Mouse (Mus musculus) embryonic fibroblast, embryonic 13.5 days (primary cell): Measurements from ENCODE around the gene Pgf. TPM values are rescaled to one million over a fixed set of nuclear protein-coding genes. Genes with fewer than 3 reads are reported as not detected.

Experiments
- H3K27ac ChIP-seq: 2 replicates; pipeline ENCODE4 v1.5.1; 2012; ENCODE audit warnings: low read length, control low read depth, inconsistent platforms; ENCODE audit not compliant: insufficient read depth
- H3K4me1 ChIP-seq: 2 replicates; pipeline ENCODE4 v1.6.1; 2011; ENCODE audit warnings: low read length; ENCODE audit not compliant: control insufficient read depth, insufficient read depth
- H3K4me3 ChIP-seq: 2 replicates; pipeline ENCODE4 v1.5.1; 2011; ENCODE audit warnings: mild to moderate bottlenecking, control low read depth, low read length; ENCODE audit not compliant: insufficient read depth
- CTCF ChIP-seq: IDR thresholded peaks from 2 replicates; pipeline ENCODE4 v1.5.1; 2011; ENCODE audit warnings: mild to moderate bottlenecking, control low read depth, low read length, moderate library complexity, borderline replicate concordance; ENCODE audit not compliant: insufficient read depth
- POLR2A ChIP-seq: IDR thresholded peaks from 2 replicates; pipeline ENCODE4 v1.6.1; 2011; ENCODE audit warnings: low read depth, mild to moderate bottlenecking, control low read depth, low read length, moderate library complexity
- polyA plus RNA-seq: library from polyadenylated mRNA; stranded (reverse); fragments of >200 nt; gene quantifications from 2 replicates; pipeline ENCODE4 v1.2.4, GENCODE M21; 2011; ENCODE audit warnings: low read depth; ENCODE audit not compliant: missing spikeins, insufficient read length

Gene Pgf
- polyA plus RNA-seq, 1 experiment, result 6.6 TPM

DNA sequence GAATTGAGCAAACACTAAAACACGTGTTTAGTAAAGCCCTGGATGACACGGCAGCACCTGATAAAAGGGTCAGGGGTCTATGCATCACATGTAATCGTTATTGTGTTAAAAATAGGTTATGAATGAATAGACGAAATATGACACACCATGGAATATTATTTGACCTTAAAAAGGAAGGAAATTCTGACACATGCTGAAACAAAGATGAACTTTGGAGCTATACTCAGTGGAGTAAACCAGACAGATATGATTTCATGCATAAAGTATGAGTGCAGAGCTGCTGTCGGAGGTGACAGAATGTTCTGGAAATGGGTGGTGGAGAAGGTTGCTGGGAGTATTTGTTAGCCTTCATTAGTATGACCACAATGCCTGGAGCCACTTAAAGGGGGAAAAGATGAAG lies 26.1 kb upstream of the Pgf start:
- H3K4me3 ChIP-seq, result no peak overlapping the region
- H3K4me1 ChIP-seq, result peaks cover 13% of the 10 kb centered on the region
- H3K27ac ChIP-seq, result peak overlapping the region; percentile 58; the same call in 1 of the 2 replicates
- TF ChIP-seq CTCF, result no peak
- TF ChIP-seq POLR2A, result no peak

DNA sequence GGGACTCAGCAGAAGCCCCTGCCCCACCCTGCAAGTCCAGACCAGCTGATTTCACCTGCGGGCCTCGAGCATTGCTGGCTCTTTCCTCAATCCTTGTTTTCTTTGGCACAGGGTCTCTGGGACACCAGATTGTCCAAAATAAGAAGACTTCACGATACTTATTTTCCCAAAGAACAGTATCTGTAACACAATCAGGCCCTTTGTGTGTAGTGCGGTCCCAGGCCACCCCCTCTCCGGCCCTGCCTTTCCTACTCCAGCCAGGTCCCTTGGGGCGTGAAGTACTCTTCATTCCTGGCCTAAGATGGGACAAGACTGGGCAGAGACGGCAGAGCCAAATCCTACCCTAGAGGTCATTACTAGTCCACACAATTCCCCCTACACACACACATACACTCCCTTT lies 24.6 kb upstream of the Pgf start:
- Histone ChIP-seq H3K4me1 (peaks cover 13% of the 10 kb centered on the region), H3K27ac (peak overlapping the region; percentile 2; the same call in 1 of the 2 replicates), H3K4me3 (no peak overlapping the region)
- TF ChIP-seq CTCF (no peak), POLR2A (no peak)

DNA sequence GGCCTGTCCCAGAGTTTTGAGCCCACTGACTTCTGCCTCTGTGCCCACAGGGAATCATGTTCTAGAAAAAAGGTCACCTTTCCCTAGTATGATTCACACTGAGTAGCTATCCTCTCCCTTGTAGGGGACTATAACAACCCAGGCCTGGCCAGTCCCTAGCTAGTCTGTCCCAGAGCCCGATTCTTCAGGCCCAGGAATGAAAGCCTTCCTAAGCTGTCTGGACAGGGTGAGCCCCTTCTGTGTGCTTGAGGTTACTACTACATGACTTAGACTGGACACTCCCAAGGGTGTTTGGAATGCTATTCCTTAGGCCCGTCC lies 24.2 kb upstream of the Pgf start:
- peaks cover 13% of the 10 kb centered on the region for H3K4me1 ChIP-seq
- peak overlapping the region; percentile 2; the same call in 1 of the 2 replicates for H3K27ac ChIP-seq
- no peak overlapping the region for H3K4me3 ChIP-seq
- TF ChIP-seq POLR2A, result no peak
- TF ChIP-seq CTCF, result no peak

DNA sequence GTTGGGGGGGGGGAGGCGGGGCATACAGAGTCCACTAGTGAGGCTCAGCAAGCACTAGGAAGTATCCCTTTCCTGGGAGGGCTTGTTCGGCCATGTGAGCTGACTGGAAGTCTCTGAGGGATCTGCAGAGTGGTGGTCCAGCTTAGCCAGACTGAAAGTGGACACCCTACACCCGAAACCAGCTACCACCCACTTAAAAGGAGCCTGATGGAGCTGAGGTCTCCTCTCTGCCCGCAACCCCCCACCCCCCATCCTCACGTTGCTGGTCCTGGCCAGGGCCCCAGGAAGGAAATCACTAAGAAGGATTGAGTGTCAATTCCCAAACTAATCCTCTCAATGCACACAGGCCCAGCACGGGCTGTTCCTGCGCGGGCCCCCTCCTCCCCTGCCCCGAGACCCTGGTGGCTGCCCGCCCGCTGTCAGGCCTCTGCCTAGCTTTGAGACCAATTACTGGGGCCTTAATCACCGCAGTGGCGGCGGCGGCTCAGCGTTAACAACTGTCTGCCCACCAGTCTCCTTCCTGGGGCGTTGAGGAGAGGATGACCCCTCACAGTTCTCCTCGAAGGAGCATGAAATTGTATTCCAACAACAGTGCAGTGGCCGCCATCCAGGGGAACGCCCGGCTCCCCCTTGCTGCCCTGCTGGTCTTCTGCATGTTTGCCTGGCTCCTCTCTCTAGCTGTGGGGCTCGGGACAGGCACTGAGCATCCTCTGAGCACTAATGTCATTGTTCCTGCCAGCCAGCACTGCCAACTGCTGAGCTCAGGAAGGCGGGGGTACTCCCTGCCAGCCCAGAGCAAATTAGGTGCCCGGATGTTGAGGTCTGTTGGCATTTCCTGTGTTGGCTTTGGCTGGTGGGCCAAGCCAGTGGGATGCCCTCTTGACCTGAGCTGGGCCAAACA lies 23.6 kb upstream of the Pgf start:
- H3K4me3 ChIP-seq, result no peak overlapping the region
- TF ChIP-seq CTCF (no peak), POLR2A (no peak)
- 0 out of 2 replicates have a peak overlapping the region, but pooled peaks have one; percentile 2 for H3K27ac ChIP-seq
- peaks cover 13% of the 10 kb centered on the region for H3K4me1 ChIP-seq

DNA sequence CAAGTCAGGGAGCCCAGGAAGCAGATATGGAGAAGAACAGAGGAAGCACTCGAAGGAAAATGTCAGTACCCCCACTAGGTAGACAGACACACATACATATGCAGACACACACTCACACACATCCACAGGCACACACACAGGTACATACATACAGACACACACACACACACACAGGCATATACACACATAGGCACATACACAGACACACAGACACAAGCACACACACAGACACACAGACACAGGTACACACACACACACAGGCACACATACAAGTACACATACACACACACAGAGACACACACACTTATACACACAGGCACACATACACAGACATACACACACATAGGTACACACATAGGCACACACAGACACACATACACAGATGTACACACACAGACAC lies 22.4 kb upstream of the Pgf start:
- no peak for TF ChIP-seq CTCF
- TF ChIP-seq POLR2A, result peak; percentile 17; the same call in 1 of the 2 replicates
- no peak overlapping the region for H3K27ac ChIP-seq
- no peak overlapping the region for H3K4me3 ChIP-seq
- H3K4me1 ChIP-seq, result peaks cover 13% of the 10 kb centered on the region

DNA sequence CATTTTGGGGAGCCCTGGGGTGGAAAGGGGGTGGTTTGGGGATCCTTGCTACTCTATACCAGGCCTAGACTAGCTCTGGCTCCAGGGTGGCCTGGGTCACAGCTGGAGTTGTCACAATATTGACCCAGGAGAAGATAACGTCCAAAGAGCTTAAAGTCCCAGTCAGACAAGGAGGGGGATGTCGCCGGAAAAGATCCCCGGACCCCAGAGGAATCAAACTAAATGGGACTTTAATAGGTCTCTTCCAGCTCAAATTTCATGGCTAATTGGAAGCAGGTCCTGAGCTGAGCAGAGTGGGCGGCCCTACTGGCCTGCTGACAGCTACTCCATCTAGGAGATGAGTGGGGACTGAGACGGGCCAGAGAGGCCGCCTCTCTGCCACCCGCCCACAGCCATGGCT lies 20.3 kb upstream of the Pgf start:
- TF ChIP-seq CTCF (no peak), POLR2A (no peak)
- Histone ChIP-seq H3K27ac (no peak overlapping the region), H3K4me1 (peaks cover 13% of the 10 kb centered on the region), H3K4me3 (no peak overlapping the region)

DNA sequence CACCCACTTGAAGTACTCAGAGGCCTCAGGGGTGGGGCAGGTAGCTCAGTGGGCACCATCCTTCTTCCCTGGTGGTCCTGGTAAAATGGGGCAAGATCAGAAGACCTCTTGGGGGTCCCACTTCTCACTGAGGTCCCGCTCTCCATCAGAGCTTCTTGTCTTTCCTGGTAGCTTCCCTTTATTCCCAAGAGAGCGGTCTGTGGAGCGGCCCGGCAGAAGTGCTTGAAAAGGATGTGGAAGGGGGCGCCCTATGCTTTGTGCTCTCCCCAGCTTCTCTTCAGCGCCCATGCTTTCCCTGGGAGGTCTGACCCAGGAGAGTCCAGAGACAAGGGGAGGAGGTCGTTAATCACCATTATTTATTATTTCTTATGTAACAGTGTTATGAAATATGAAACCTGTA lies 19.8 kb upstream of the Pgf start:
- Histone ChIP-seq H3K27ac (no peak overlapping the region), H3K4me1 (peaks cover 15% of the 10 kb centered on the region), H3K4me3 (no peak overlapping the region)
- TF ChIP-seq POLR2A (no peak), CTCF (no peak)

DNA sequence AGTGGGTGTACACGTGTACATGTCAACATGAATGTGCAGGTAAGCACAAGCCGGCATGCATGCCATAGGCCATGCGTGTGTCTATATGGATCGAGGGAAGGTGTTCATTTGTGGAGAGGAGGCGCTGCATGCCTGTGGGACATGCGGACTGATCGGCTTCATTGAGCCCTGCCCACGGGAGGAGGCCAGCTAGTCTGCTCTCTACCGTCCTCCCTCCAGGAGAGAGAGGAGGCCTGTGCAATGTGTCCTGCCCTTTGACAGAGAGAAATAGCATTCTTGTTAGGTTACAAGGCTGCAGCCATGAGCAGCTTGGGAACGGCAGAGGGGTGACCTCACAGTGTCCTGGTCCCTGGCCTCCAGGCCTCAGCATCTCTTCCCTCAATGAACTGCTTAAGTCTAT lies 18.6 kb upstream of the Pgf start:
- TF ChIP-seq POLR2A (no peak), CTCF (no peak)
- H3K4me1 ChIP-seq, result peaks cover 11% of the 10 kb centered on the region
- H3K4me3 ChIP-seq, result no peak overlapping the region
- no peak overlapping the region for H3K27ac ChIP-seq

DNA sequence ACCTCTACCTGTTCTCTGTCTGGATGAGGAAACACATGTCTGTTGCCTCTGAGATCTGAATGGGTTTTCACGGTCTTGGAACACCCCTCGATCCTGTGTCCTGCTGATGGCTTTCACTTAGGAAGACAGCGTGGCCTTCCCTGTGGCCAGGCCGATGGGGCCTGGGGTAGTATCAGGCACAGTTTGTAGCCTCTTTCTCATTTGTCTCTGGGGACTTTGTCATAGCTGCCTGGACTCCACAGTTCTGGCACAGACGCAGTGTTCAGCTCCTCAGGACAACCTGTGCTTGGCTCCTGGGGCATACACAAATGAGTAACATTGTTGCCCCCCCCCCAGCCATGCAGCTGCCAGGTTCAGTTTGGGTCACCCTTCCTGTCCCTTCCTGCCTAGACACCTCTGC lies 17.5 kb upstream of the Pgf start:
- H3K4me3 ChIP-seq, result no peak overlapping the region
- no peak overlapping the region for H3K27ac ChIP-seq
- TF ChIP-seq POLR2A (no peak), CTCF (no peak)
- H3K4me1 ChIP-seq, result peaks cover 11% of the 10 kb centered on the region

DNA sequence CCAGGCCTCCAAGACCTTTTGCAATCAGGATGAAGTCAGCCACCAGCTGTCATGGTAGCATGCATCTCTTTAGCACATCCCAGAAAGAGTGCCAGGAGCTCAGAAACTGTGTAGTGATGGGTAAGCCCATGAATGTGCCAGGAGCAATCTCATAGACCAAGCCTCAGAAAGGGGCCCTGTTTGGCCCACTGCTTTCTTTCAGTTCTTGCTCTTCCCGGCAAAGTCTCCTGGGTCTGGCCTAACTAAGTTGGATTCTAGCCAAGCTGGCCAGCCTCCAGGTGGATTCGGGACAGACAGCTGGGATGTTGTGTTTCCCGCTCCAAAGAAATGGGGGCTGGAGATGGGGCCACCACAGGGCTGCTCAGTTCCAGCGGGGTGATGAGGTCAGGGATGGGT lies 17.0 kb upstream of the Pgf start:
- Histone ChIP-seq H3K4me1 (peaks cover 11% of the 10 kb centered on the region), H3K4me3 (no peak overlapping the region), H3K27ac (no peak overlapping the region)
- TF ChIP-seq POLR2A (no peak), CTCF (no peak)
